Mouse (Mus musculus): ENCODE results near the gene Klf7.

GRCm38 (mm10) chr1:64134439-64134838 lies 12.4 kb upstream of the Klf7 start:
- TF ChIP-seq CTCF (IDR thresholded peaks at IDR 0.05; ENCODE audit: extremely low read depth, insufficient read depth, low read length) (no peak), POLR2A (IDR thresholded peaks at IDR 0.05; ENCODE audit: extremely low read depth, insufficient read depth, low read length) (no peak)

Measured in cortical plate, adult 2 months (tissue).